Mouse (Mus musculus) kidney, adult 2 months (tissue): ENCODE measurements around the gene Emilin3. TPM values are rescaled to one million over a fixed set of nuclear protein-coding genes. Genes with fewer than 3 reads are reported as not detected.

Experiments
- DNase-seq: peaks from one replicate; pipeline ENCODE4 v3.0.0; 2021
- H3K27ac ChIP-seq: fragments of 200-500 bp; 2 replicates; pipeline ENCODE4 v1.5.1; 2012; ENCODE audit warnings: low read depth, low read length, control low read depth, inconsistent platforms; ENCODE audit not compliant: insufficient read depth
- H3K27me3 ChIP-seq: fragments of 200-500 bp; replicated peaks from 2 replicates; pipeline ENCODE4 v1.6.1; 2012; ENCODE audit warnings: mild to moderate bottlenecking, moderate library complexity, low read length, inconsistent platforms; ENCODE audit not compliant: control insufficient read depth, insufficient read depth
- H3K36me3 ChIP-seq: fragments of 200-500 bp; 2 replicates; pipeline ENCODE4 v1.6.1; 2012; ENCODE audit warnings: mild to moderate bottlenecking, moderate library complexity, low read length, inconsistent platforms; ENCODE audit not compliant: control insufficient read depth, insufficient read depth
- H3K4me1 ChIP-seq: fragments of 200-500 bp; 2 replicates; pipeline ENCODE4 v1.6.1; 2011; ENCODE audit warnings: low read length; ENCODE audit not compliant: control insufficient read depth, insufficient read depth
- H3K4me3 ChIP-seq: fragments of 200-500 bp; 2 replicates; pipeline ENCODE4 v1.5.1; 2011; ENCODE audit warnings: mild to moderate bottlenecking, low read depth, low read length, control low read depth; ENCODE audit not compliant: insufficient read depth
- CTCF ChIP-seq: fragments of 200-500 bp; conservative IDR thresholded peaks from 2 replicates; pipeline ENCODE4 v1.5.1; 2011; ENCODE audit warnings: low read depth, mild to moderate bottlenecking, control low read depth, low read length, moderate library complexity, mixed read lengths; ENCODE audit not compliant: insufficient read depth, insufficient read length
- POLR2A ChIP-seq: fragments of 200-500 bp; IDR thresholded peaks from one replicate; pipeline ENCODE4 v1.6.1; 2011; ENCODE audit warnings: low read depth, low read length, control low read depth
- WGBS: fragments of 180-500 bp; shearing (Covaris S2); methylation state at CpG from one replicate; pipeline ENCODE4 v1.1.7; 2018; 5-methylcytosine and 5-hydroxymethylcytosine counted together
- polyA plus RNA-seq: library from polyadenylated mRNA; depleted of rRNA; stranded (reverse); fragments of >200 nt; gene quantifications from 2 replicates; pipeline ENCODE4 v1.2.3, GENCODE M21; 2012

The Emilin3 gene
- polyA plus RNA-seq, 1 experiment, result not detected

DNA sequence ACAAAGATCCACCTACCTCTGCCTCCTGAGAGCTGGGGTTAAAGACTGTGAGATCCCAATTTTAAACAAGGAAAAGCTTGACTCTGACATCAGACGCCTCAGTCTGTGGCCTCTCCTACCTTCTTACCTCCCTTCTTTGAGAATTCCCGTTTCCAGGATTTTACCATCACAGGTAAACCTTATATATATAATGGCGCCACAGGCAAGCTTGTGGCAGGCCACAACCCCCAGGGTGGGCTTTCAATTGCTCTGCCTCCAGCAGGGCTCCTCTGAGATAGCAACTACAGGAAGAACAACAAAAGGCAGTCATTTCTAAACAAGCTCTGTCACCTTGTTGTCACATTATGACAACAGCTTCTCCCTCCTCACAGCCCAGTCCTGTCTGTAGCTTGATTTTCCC lies 25.9 kb downstream of the Emilin3 start:
- peaks cover 4% of the 10 kb centered on the region; the same call in 1 of the 2 replicates for H3K4me1 ChIP-seq
- no peak overlapping the region for H3K4me3 ChIP-seq
- H3K27me3 ChIP-seq, result no peaks in the 10 kb centered on the region
- TF ChIP-seq POLR2A (no peak), CTCF (no peak)
- WGBS, result 92% methylated on average over 3 of the region's 3 CpGs
- no peak for DNase-seq
- H3K36me3 ChIP-seq, result no peaks in the 10 kb centered on the region
- H3K27ac ChIP-seq, result no peak overlapping the region

DNA sequence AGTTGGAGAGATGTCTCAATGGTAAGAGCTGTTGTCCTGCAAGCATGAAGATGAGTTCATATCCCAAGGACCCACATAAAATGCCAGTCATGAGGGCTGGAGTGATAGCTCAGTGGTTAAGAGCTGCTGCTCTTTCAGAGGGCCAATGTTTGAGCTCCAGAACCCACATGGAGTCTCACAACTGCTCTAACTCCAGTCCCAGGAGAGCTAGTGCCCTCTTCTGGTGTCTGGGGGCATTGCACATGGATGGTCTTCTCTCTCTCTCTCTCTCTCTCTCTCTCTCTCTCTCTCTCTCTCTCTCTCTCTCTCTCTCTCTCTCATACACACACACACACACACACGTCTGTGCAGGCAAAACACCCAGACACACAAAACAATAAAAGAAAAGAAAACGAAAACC lies 27.3 kb downstream of the Emilin3 start:
- DNase-seq, result peak; percentile 67

DNA sequence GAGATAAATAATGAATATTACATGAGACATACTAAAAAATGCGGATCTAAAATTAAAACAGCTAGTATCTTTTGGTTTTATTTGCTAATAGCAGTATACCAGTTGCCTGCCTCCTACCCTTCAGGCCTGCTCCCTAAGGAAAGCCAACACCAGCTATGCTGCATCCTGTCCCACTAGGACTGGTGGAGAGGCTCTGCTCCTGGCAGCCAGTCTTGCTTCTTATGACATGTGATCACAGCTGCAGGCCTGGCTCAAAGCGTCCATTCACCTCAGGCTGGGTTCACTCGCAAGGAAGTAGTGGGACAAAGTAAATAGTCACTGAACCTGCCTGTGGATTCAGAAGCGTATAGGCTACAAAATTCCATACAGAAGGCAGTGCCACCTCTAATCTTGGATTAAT lies 28.2 kb downstream of the Emilin3 start:
- 42% methylated on average over 4 of the region's 4 CpGs for WGBS
- Histone ChIP-seq H3K27me3 (no peaks in the 10 kb centered on the region), H3K27ac (no peak overlapping the region), H3K4me1 (peaks cover 4% of the 10 kb centered on the region; the same call in 1 of the 2 replicates), H3K4me3 (no peak overlapping the region), H3K36me3 (no peaks in the 10 kb centered on the region)
- peak; percentile 74 for DNase-seq
- TF ChIP-seq CTCF (no peak), POLR2A (no peak)

More for the DNA sequence above, 27.3 kb downstream of the Emilin3 start:
- H3K36me3 ChIP-seq, result no peaks in the 10 kb centered on the region
- TF ChIP-seq CTCF, result peak; percentile 82
- TF ChIP-seq POLR2A, result no peak
- 17% methylated on average over 2 of the region's 2 CpGs for WGBS
- H3K4me3 ChIP-seq, result no peak overlapping the region
- H3K27me3 ChIP-seq, result no peaks in the 10 kb centered on the region
- peaks cover 4% of the 10 kb centered on the region; the same call in 1 of the 2 replicates for H3K4me1 ChIP-seq
- H3K27ac ChIP-seq, result no peak overlapping the region

GRCm38 (mm10) chr2:160882436-160882835 lies 29.7 kb downstream of the Emilin3 start:
- Histone ChIP-seq H3K27ac (no peak overlapping the region), H3K4me3 (no peak overlapping the region), H3K27me3 (no peaks in the 10 kb centered on the region), H3K4me1 (no peaks in the 10 kb centered on the region; the same call in 1 of the 2 replicates), H3K36me3 (no peaks in the 10 kb centered on the region)
- 69% methylated on average over 5 of the region's 5 CpGs for WGBS
- peak; percentile 40 for DNase-seq
- TF ChIP-seq CTCF, result no peak
- no peak for TF ChIP-seq POLR2A

- no peak for DNase-seq
- WGBS, result 65% methylated on average over 6 of the region's 6 CpGs
Measured at GRCm38 (mm10) chr2:160881462-160882101, 30.5 kb downstream of the Emilin3 start.

GRCm38 (mm10) chr2:160880453-160881195 lies 31.5 kb downstream of the Emilin3 start, which contains the start of gene Lpin3:
Gene Lpin3 (plus strand): TSS chr2:160880670.
- Histone ChIP-seq H3K4me3 (peak within 1 kb of the TSS; percentile 23), H3K4me1 (no peaks in the 10 kb centered on the region; the same call in 1 of the 2 replicates), H3K27me3 (no peaks in the 10 kb centered on the region), H3K36me3 (no peaks in the 10 kb centered on the region), H3K27ac (peak within 1 kb of the TSS; percentile 75)
- peak; percentile 76 for DNase-seq
- TF ChIP-seq CTCF, result no peak
- TF ChIP-seq POLR2A, result no peak
- WGBS, result 37% methylated on average over 13 of the region's 13 CpGs

More at GRCm38 (mm10) chr2:160881462-160882101, 30.5 kb downstream of the Emilin3 start:
- Histone ChIP-seq H3K36me3 (no peaks in the 10 kb centered on the region), H3K27me3 (no peaks in the 10 kb centered on the region), H3K4me1 (no peaks in the 10 kb centered on the region; the same call in 1 of the 2 replicates), H3K27ac (peak overlapping the region; percentile 75), H3K4me3 (no peak overlapping the region)
- TF ChIP-seq POLR2A (no peak), CTCF (no peak)

- DNase-seq, result no peak
Measured at GRCm38 (mm10) chr2:160876115-160876514, 36.0 kb downstream of the Emilin3 start.

More at GRCm38 (mm10) chr2:160876115-160876514, 36.0 kb downstream of the Emilin3 start:
- Histone ChIP-seq H3K27ac (no peak overlapping the region), H3K27me3 (no peaks in the 10 kb centered on the region), H3K36me3 (no peaks in the 10 kb centered on the region), H3K4me3 (no peak overlapping the region), H3K4me1 (peaks cover 6% of the 10 kb centered on the region; the same call in 1 of the 2 replicates)
- WGBS, result 97% methylated on average over 4 of the region's 4 CpGs
- no peak for TF ChIP-seq POLR2A
- peak; percentile 25; the same call in 1 of the 2 replicates for TF ChIP-seq CTCF
